Mouse (Mus musculus): Measurements from ENCODE around the gene Ankmy2. TPM values are rescaled to one million over a fixed set of nuclear protein-coding genes. Genes with fewer than 3 reads are reported as not detected.
A peak's percentile ranks its signal among the peaks of the same experiment; 100 is the strongest.

The Ankmy2 gene
- total RNA-seq, 2 experiments from 2014 or later, result 54.3 to 55.3 TPM

DNA sequence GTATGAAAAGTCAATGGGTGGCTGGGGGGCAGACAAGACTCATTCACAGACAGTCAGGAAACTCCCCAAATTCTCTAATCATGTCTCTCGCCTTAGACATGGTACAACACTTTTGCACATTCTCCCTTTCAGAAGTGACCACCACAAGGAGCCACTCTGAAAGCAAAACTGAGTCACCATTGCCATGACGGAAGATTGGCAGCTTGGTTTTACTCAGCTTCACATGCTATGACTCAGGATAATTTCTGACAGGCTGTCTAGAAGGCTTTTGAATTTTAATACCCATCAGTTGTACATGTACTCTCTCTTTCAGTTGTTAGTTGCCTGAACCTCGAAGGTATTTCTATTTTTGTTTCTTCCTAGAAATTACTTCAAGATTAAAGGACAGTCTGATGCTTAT lies 84.3 kb downstream of the Ankmy2 start:
- DNase-seq (ENCODE audit: low spot score in 2 of 2), result peak in 1 of 2 experiments; percentile 8

Other genes starting within 250 kb of the Ankmy2 start
- gene Agr3, start 231.5 kb upstream of the Ankmy2 start, total RNA-seq (2021), result not detected
- gene Agr2, start 164.2 kb upstream of the Ankmy2 start, total RNA-seq (2021), result not detected
- gene Tspan13, start 114.6 kb upstream of the Ankmy2 start, total RNA-seq (2021), result 100 to 1,000 TPM; 284 to 286 TPM
- gene Bzw2, start 966 bp downstream of the Ankmy2 start, total RNA-seq (2021), result 10 to 100 TPM; 55.1 to 55.8 TPM
- gene Lrrc72, start 96.3 kb downstream of the Ankmy2 start, total RNA-seq (2021), result not detected
- 1 to 10 TPM; 2.9 to 5.0 TPM for gene Sostdc1, start 157.0 kb downstream of the Ankmy2 start, total RNA-seq (2021)
- gene Ispd, start 224.3 kb downstream of the Ankmy2 start, total RNA-seq (2021), result 10 to 100 TPM; 14.7 to 15.3 TPM
- gene D630036H23Rik, start 225.1 kb downstream of the Ankmy2 start, total RNA-seq (2021), result 1 to 10 TPM; 1.9 to 2.2 TPM

All from layer of hippocampus, adult 18-20 months (tissue).